Mouse (Mus musculus) testis, adult 2 months (tissue): ENCODE data around the gene Nrn1l. TPM values are rescaled to one million over a fixed set of nuclear protein-coding genes. Genes with fewer than 3 reads are reported as not detected.

ENCODE experiments used
- H3K27ac ChIP-seq: fragments of 200-500 bp; 2 replicates; pipeline ENCODE4 v1.5.1; 2012; ENCODE audit warnings: low read depth, low read length; ENCODE audit not compliant: control insufficient read depth, insufficient read depth
- H3K27me3 ChIP-seq: fragments of 200-500 bp; 2 replicates; pipeline ENCODE4 v1.6.1; 2012; ENCODE audit warnings: mild to moderate bottlenecking, low read length, moderate library complexity; ENCODE audit not compliant: control insufficient read depth, insufficient read depth
- H3K36me3 ChIP-seq: fragments of 200-500 bp; 2 replicates; pipeline ENCODE4 v1.6.1; 2012; ENCODE audit warnings: mild to moderate bottlenecking, low read length; ENCODE audit not compliant: control insufficient read depth, insufficient read depth
- H3K4me1 ChIP-seq: fragments of 200-500 bp; 2 replicates; pipeline ENCODE4 v1.6.1; 2012; ENCODE audit warnings: low read length; ENCODE audit not compliant: control insufficient read depth, insufficient read depth
- H3K4me3 ChIP-seq: fragments of 200-500 bp; 2 replicates; pipeline ENCODE4 v1.5.1; 2012; ENCODE audit warnings: low read depth, mild to moderate bottlenecking, low read length, moderate library complexity, mixed read lengths; ENCODE audit not compliant: control insufficient read depth
- CTCF ChIP-seq: fragments of 200-500 bp; IDR thresholded peaks from 2 replicates; pipeline ENCODE4 v1.5.1; 2012; ENCODE audit warnings: low read depth, mild to moderate bottlenecking, inconsistent platforms, low read length, moderate library complexity; ENCODE audit not compliant: control insufficient read depth, insufficient read depth, insufficient replicate concordance
- POLR2A ChIP-seq: fragments of 200-500 bp; IDR thresholded peaks from 2 replicates; pipeline ENCODE4 v1.6.1; 2012; ENCODE audit warnings: low read depth, mild to moderate bottlenecking, inconsistent platforms, low read length, moderate library complexity; ENCODE audit not compliant: control insufficient read depth
- polyA plus RNA-seq: library from polyadenylated mRNA; depleted of rRNA; stranded (reverse); fragments of >200 nt; gene quantifications from 2 replicates; pipeline ENCODE4 v1.2.3, GENCODE M21; 2012

Gene Nrn1l
- polyA plus RNA-seq, 1 experiment = 5.0 TPM

GRCm38 (mm10) chr8:105897801-105898480 lies 4.6 kb downstream of the Nrn1l start:
- H3K4me1 ChIP-seq = peaks cover 6% of the 10 kb centered on the region; the same call in 1 of the 2 replicates
- TF ChIP-seq CTCF (no peak), POLR2A (no peak)
- H3K4me3 ChIP-seq = no peak overlapping the region
- no peaks in the 10 kb centered on the region for H3K27me3 ChIP-seq
- no peak overlapping the region for H3K27ac ChIP-seq
- H3K36me3 ChIP-seq = no peaks in the 10 kb centered on the region

GRCm38 (mm10) chr8:105900180-105900940 lies 7.0 kb downstream of the Nrn1l start, which contains the start of gene Pskh1:
Pskh1 (plus strand) TSS chr8:105900441.
- H3K27ac ChIP-seq = peak within 1 kb of the TSS; percentile 84
- H3K4me3 ChIP-seq = peak within 1 kb of the TSS; percentile 86
- no peak for TF ChIP-seq CTCF
- peak; percentile 83 for TF ChIP-seq POLR2A
- no peaks in the 10 kb centered on the region for H3K27me3 ChIP-seq
- peaks cover 4% of the 10 kb centered on the region; the same call in 1 of the 2 replicates for H3K4me1 ChIP-seq
- H3K36me3 ChIP-seq = no peaks in the 10 kb centered on the region

DNA sequence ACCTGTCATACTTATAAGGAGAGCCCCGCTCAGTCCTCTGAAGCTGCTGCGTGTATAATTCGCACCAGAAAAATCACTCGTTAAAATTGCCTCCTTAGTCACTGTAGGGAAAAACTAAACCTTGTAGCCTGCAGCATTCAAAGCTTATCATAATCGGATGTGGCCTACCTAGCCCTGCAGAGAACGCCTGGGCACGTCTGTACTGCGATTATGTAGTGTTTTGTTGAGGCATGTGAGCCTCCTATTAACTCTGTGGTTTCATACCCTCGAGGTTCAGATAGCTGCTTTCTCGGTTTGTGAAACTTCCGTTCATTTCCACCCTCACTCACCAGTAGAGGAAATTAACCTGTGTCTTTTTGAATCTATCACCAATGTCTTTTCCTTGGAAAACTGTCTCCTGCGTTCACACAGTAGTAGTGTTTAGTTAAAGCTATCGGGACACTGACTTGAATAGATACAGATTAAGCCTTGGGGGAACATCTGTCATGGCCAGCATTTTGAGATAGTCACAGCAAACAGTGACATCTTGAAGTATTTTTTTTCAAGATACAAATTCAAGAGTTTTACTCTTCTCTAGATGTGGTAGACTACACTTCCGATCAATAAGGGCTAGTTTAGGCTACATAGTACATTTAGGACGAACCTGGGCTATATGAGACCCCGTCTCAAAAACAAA lies 7.7 kb downstream of the Nrn1l start:
- Histone ChIP-seq H3K27ac (peak overlapping the region; percentile 84), H3K36me3 (no peaks in the 10 kb centered on the region), H3K4me1 (peaks cover 4% of the 10 kb centered on the region; the same call in 1 of the 2 replicates), H3K4me3 (peak overlapping the region; percentile 86), H3K27me3 (no peaks in the 10 kb centered on the region)
- TF ChIP-seq CTCF (no peak), POLR2A (no peak)

DNA sequence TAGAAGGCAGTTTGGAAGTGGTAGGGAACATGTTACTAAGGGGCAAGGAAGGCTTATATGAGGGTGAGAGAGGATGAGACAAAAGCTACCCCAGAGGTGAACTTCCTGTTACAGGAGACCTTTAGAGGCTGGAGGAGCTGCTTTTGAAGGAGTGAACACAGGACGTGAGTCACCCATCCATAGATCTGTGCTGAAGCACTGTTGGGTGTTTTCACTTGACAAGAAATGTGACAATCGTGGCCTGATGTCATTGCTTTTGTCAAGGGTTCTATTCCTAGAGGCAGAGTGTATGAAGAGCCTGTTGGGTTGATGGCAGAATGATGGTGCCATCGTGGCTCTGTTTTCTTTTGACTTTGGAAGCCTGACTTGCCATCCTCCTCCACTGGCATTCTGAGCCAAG lies 26.0 kb downstream of the Nrn1l start:
- Histone ChIP-seq H3K4me3 (no peak overlapping the region), H3K4me1 (no peaks in the 10 kb centered on the region), H3K27me3 (no peaks in the 10 kb centered on the region), H3K27ac (no peak overlapping the region), H3K36me3 (no peaks in the 10 kb centered on the region)
- TF ChIP-seq CTCF (no peak), POLR2A (no peak)

- H3K4me1 ChIP-seq = no peaks in the 10 kb centered on the region
- H3K36me3 ChIP-seq = no peaks in the 10 kb centered on the region
- 0 out of 2 replicates have a peak overlapping the region, but pooled peaks have one; percentile 6 for H3K27ac ChIP-seq
- TF ChIP-seq POLR2A (no peak), CTCF (no peak)
- no peaks in the 10 kb centered on the region for H3K27me3 ChIP-seq
- H3K4me3 ChIP-seq = no peak overlapping the region
Measured at GRCm38 (mm10) chr8:105925123-105925522, 31.8 kb downstream of the Nrn1l start.

- H3K36me3 ChIP-seq = no peaks in the 10 kb centered on the region
- TF ChIP-seq POLR2A (no peak), CTCF (peak; percentile 86; the same call in 1 of the 2 replicates)
- H3K27ac ChIP-seq = no peak overlapping the region
- H3K4me3 ChIP-seq = no peak overlapping the region
- no peaks in the 10 kb centered on the region for H3K4me1 ChIP-seq
- H3K27me3 ChIP-seq = no peaks in the 10 kb centered on the region
Measured at GRCm38 (mm10) chr8:105930602-105931001, 37.2 kb downstream of the Nrn1l start.

- H3K4me1 ChIP-seq = no peaks in the 10 kb centered on the region
- H3K27me3 ChIP-seq = no peaks in the 10 kb centered on the region
- H3K4me3 ChIP-seq = no peak overlapping the region
- no peak for TF ChIP-seq POLR2A
- TF ChIP-seq CTCF = no peak
- H3K27ac ChIP-seq = no peak overlapping the region
- H3K36me3 ChIP-seq = no peaks in the 10 kb centered on the region
Measured at GRCm38 (mm10) chr8:105931271-105931670, 37.9 kb downstream of the Nrn1l start.
